8 mouse cellular contexts compared by ENCODE assay signal in the genomic region with DNA sequence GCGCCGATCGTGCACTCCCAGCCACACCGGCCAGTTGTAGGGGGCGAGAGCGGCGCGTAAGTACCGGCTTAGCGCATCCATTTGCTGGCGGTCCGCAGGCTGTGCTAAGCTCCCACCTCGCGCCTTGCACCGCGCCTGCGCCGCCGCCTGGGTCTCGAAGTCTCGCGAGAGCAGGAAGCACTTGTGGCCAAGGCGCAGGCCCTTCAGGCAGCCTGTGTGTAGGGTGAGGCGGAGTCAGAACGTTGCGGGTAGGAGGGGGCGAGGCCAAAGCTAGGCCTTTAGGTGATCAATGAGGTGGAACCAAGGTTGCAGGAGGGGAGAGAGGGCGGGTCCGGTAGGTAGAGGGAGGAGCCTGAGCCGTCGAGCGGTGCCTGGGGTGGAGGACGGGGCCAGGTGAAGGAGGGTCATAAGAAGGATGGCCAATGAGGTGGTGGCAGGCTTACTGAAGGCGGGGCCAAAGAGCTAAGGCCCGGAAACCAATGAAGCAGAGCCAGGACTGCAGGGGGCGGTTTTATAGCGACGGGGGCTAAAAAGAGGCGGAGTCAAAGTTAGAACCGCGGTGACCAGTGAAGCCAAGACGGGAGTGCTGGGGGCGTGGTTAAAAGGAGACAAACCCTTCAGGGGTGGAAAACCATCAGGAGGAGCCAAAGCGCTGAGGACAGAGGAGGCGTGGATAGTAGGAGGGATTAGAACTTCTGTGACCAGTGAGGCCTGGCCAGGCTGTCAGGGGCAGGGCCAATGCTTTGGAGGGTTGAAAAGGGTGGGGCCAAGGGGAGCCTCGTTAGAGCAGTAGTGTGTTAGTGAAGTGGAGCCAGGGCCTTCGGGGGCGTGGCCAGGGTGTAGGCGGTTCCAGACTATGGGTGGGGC. TPM values are rescaled to one million over a fixed set of nuclear protein-coding genes. Genes with fewer than 3 reads are reported as not detected.
A peak's percentile ranks its signal among the peaks of the same experiment; 100 is the strongest.
DNase-seq lines count a peak whose midpoint lies in the region; ATAC-seq lines count a peak whose summit lies in the region.

No protein-coding gene starts in this region.

- H3K27me3 ChIP-seq in intestine, embryonic 14.5 days (replicated peaks; ENCODE audit: control insufficient read depth, insufficient read depth, low read length) = no peaks in the 10 kb centered on the region

- peak overlapping the region; percentile 64 for H3K4me3 ChIP-seq in intestine, embryonic 14.5 days (ENCODE audit: low read depth, low read length)

- peak overlapping the region; percentile 87 for H3K9ac ChIP-seq in intestine, embryonic 14.5 days (ENCODE audit: low read length)

- peak; percentile 94 for ATAC-seq in intestine, embryonic 14.5 days (replicated peaks; ENCODE audit: low FRiP score, low TSS enrichment, low read depth)

- no peaks in the 10 kb centered on the region for H3K36me3 ChIP-seq in intestine, embryonic 14.5 days (ENCODE audit: control insufficient read depth, insufficient read depth, low read length)

- intact Hi-C loops in left cerebral cortex, postnatal 14 days (cut with DNase I) = no loop called here

- H3K27ac ChIP-seq in intestine, embryonic 14.5 days (ENCODE audit: low read depth) = peak overlapping the region; percentile 88

- DNase-seq in adrenal gland, adult 18-20 months (ENCODE audit: low spot score in 2 of 2) = peak; percentile 90 to 93
- peak; percentile 99 for DNase-seq in embryo, embryonic 11 days
- peak; percentile 95 for DNase-seq in gastrocnemius, postnatal 25 days
- peak; percentile 97 for DNase-seq in intestine, embryonic 14.5 days (ENCODE audit: low spot score)
- DNase-seq in left cerebral cortex, postnatal 14 days (ENCODE audit: low spot score in 2 of 2) = peak; percentile 97
- peak; percentile 99 for DNase-seq in mesoderm, embryonic 11.5 days (ENCODE audit: low read depth, low spot score)
- DNase-seq in right cerebral cortex, postnatal 36 days (ENCODE audit: low spot score in 2 of 2) = peak; percentile 95 to 96
- DNase-seq in yolk sac, embryonic 10.5 days (ENCODE audit: low spot score) = peak; percentile 97

- WGBS in intestine, embryonic 14.5 days = under 1% methylated on average over 49 of the region's 49 CpGs

- H3K9me3 ChIP-seq in intestine, embryonic 14.5 days (ENCODE audit: control insufficient read depth, low read length) = no peaks in the 10 kb centered on the region

- H3K4me1 ChIP-seq in intestine, embryonic 14.5 days (replicated peaks; ENCODE audit: control insufficient read depth, insufficient read depth, low read length) = peaks cover 30% of the 10 kb centered on the region

- H3K4me2 ChIP-seq in intestine, embryonic 14.5 days (ENCODE audit: low read length) = peak overlapping the region; percentile 60

RNA-seq across cellular contexts. Expression of gene Clec11a, which starts 1.7 kb away (rescaled TPM):
- 1 to 10 TPM; 3.8 to 4.4 TPM for total RNA-seq in adrenal gland, adult 18-20 months (2021)
- total RNA-seq in gastrocnemius, postnatal 25 days (2021) = 1 to 10 TPM; 1.9 to 2.6 TPM
- polyA plus RNA-seq in intestine, embryonic 14.5 days (2014; fragmentation: Nextera tagmentation; extraction: Ambion mirVana) = 5.4 and 6.3 TPM in 2 replicates
- total RNA-seq in left cerebral cortex, postnatal 14 days (2021) = 1 to 10 TPM; 2.6 to 3.6 TPM

RNA-seq across cellular contexts. Expression of gene Shank1, which starts 5.0 kb away (rescaled TPM):
- 10 to 100 TPM in 1 of 2 experiments, 1 to 10 TPM in 1; 7.7 to 10.0 TPM for total RNA-seq in adrenal gland, adult 18-20 months (2021)
- under 1 TPM; 0.49 to 0.54 TPM for total RNA-seq in gastrocnemius, postnatal 25 days (2021)
- 3.0 and 3.3 TPM in 2 replicates for polyA plus RNA-seq in intestine, embryonic 14.5 days (2014; fragmentation: Nextera tagmentation; extraction: Ambion mirVana)
- total RNA-seq in left cerebral cortex, postnatal 14 days (2021) = 100 to 1,000 TPM; 512 to 537 TPM

RNA-seq across cellular contexts. Expression of gene Gm15517, which starts 43.8 kb away (rescaled TPM):
- total RNA-seq in adrenal gland, adult 18-20 months (2021) = not detected
- total RNA-seq in gastrocnemius, postnatal 25 days (2021) = not detected
- polyA plus RNA-seq in intestine, embryonic 14.5 days (2014; fragmentation: Nextera tagmentation; extraction: Ambion mirVana) = not detected in 2 replicates
- total RNA-seq in left cerebral cortex, postnatal 14 days (2021) = not detected

RNA-seq across cellular contexts. Expression of gene Acp4, which starts 47.8 kb away (rescaled TPM):
- not detected for total RNA-seq in adrenal gland, adult 18-20 months (2021)
- not detected for total RNA-seq in gastrocnemius, postnatal 25 days (2021)
- polyA plus RNA-seq in intestine, embryonic 14.5 days (2014; fragmentation: Nextera tagmentation; extraction: Ambion mirVana) = not detected in 2 replicates
- total RNA-seq in left cerebral cortex, postnatal 14 days (2021) = not detected

RNA-seq across cellular contexts. Expression of gene 2410002F23Rik, which starts 58.5 kb away (rescaled TPM):
- 100 to 1,000 TPM in 1 of 2 experiments, 10 to 100 TPM in 1; 65.0 to 100 TPM for total RNA-seq in adrenal gland, adult 18-20 months (2021)
- 1 to 10 TPM; 6.1 to 8.0 TPM for total RNA-seq in gastrocnemius, postnatal 25 days (2021)
- 124 and 129 TPM in 2 replicates for polyA plus RNA-seq in intestine, embryonic 14.5 days (2014; fragmentation: Nextera tagmentation; extraction: Ambion mirVana)
- total RNA-seq in left cerebral cortex, postnatal 14 days (2021) = 10 to 100 TPM; 88.7 to 94.1 TPM

Comparison
In these comparisons a context has a peak if more than half of its experiments do, and no peak if none do; other contexts are left out.
1. Peak in every context shown above with its lines: DNase-seq, ATAC-seq, H3K4me3 ChIP-seq and H3K27ac ChIP-seq.
2. RNA of gene Shank1, which starts 5.0 kb away (total RNA-seq): 512 to 537 TPM in left cerebral cortex, postnatal 14 days; 7.7 to 10.0 TPM in adrenal gland, adult 18-20 months and 0.49 to 0.54 TPM in gastrocnemius, postnatal 25 days; every median in the first group is over 10 times any median in the second.